ENCODE assay signal across 8 mouse cellular contexts in genomic region chr12:12260979-12261960, GRCm38 (mm10). TPM values are rescaled to one million over a fixed set of nuclear protein-coding genes. Genes with fewer than 3 reads are reported as not detected.
DNase-seq lines count a peak whose midpoint lies in the region; ATAC-seq and TF ChIP-seq lines count a peak whose summit lies in the region.

No protein-coding gene starts in this region.

- no peaks in the 10 kb centered on the region for H3K9me3 ChIP-seq in limb, embryonic 14.5 days (ENCODE audit: control insufficient read depth, low read length)

- H3K36me3 ChIP-seq in limb, embryonic 14.5 days (ENCODE audit: control insufficient read depth, insufficient read depth, low read length), result no peaks in the 10 kb centered on the region

- WGBS in cerebellum, adult 2 months, result 76% methylated on average over 9 of the region's 9 CpGs
- 65% methylated on average over 9 of the region's 9 CpGs for WGBS in limb, embryonic 14.5 days

- no peak overlapping the region for H3K27ac ChIP-seq in cerebellum, adult 2 months (ENCODE audit: insufficient read depth, low read length)
- no peak overlapping the region for H3K27ac ChIP-seq in limb, embryonic 14.5 days (replicated peaks; ENCODE audit: low read depth, low read length)

- TF ChIP-seq CTCF in cerebellum, adult 2 months (IDR thresholded peaks at IDR 0.05; ENCODE audit: borderline replicate concordance, insufficient read depth, low read depth, low read length), result no peak

- peak overlapping the region; percentile 44 for H3K4me3 ChIP-seq in cerebellum, adult 2 months (replicated peaks; ENCODE audit: insufficient read depth, low read depth, low read length)
- peak overlapping the region; percentile 63; the same call in 1 of the 2 replicates for H3K4me3 ChIP-seq in limb, embryonic 14.5 days (replicated peaks; ENCODE audit: low read length)

- H3K9ac ChIP-seq in limb, embryonic 14.5 days (ENCODE audit: low read depth, low read length, severe bottlenecking), result no peak overlapping the region

- peaks cover 5% of the 10 kb centered on the region; the same call in 1 of the 2 replicates for H3K4me1 ChIP-seq in cerebellum, adult 2 months (ENCODE audit: control insufficient read depth, insufficient read depth, low read length)
- H3K4me1 ChIP-seq in limb, embryonic 14.5 days (ENCODE audit: control insufficient read depth, insufficient read depth, low read length), result peaks cover 10% of the 10 kb centered on the region

- H3K4me2 ChIP-seq in limb, embryonic 14.5 days (replicated peaks; ENCODE audit: low read depth, low read length, severe bottlenecking), result peak overlapping the region; percentile 89

- no peaks in the 10 kb centered on the region for H3K27me3 ChIP-seq in cerebellum, adult 2 months (ENCODE audit: control insufficient read depth, insufficient read depth, low read length)
- no peaks in the 10 kb centered on the region for H3K27me3 ChIP-seq in limb, embryonic 14.5 days (ENCODE audit: control insufficient read depth, insufficient read depth, low read length)

- TF ChIP-seq POLR2A in cerebellum, adult 2 months (IDR thresholded peaks at IDR 0.05; ENCODE audit: borderline replicate concordance, insufficient read depth, low read length), result no peak
- TF ChIP-seq POLR2A in limb, embryonic 14.5 days (IDR thresholded peaks at IDR 0.05; ENCODE audit: borderline replicate concordance, extremely low read depth, insufficient read depth, insufficient read length), result no peak

- no peak for ATAC-seq in limb, embryonic 14.5 days (ENCODE audit: low FRiP score, low read depth)

- DNase-seq in cerebellum, adult 2 months, result peak in 1 of 2 experiments; percentile 26
- DNase-seq in cerebellum, adult 9-11 months, result no peak
- peak; percentile 11 for DNase-seq in thymus, postnatal 14 days
- no peak for DNase-seq in thymus, postnatal 36 days
- no peak for DNase-seq in limb, embryonic 14.5 days (ENCODE audit: low spot score)
- no peak for DNase-seq in left cerebral cortex, adult 18-20 months (ENCODE audit: low spot score in 2 of 2)
- no peak for DNase-seq in thymus, postnatal 4 days
- DNase-seq in urinary bladder, postnatal 10 days (ENCODE audit: low spot score), result no peak

RNA-seq across cellular contexts. Expression of gene Fam49a, which starts 0.7 kb away (rescaled TPM):
- 19.6 and 21.7 TPM in 2 replicates for polyA plus RNA-seq in cerebellum, adult 2 months (2012; rRNA removed)
- polyA plus RNA-seq in limb, embryonic 14.5 days (2012; rRNA removed), result 3.5 and 4.6 TPM in 2 replicates
- polyA plus RNA-seq in limb, embryonic 14.5 days (2014; fragmentation: Nextera tagmentation; extraction: Ambion mirVana), result 11.3 and 11.9 TPM in 2 replicates
- total RNA-seq in left cerebral cortex, adult 18-20 months (2021), result 100 to 1,000 TPM; 179 TPM
